Mouse (Mus musculus): ENCODE measurements around the gene Pin1rt1.

Gene Pin1rt1

GRCm38 (mm10) chr2:104716279-104716678 lies at the start of gene Pin1rt1:
Gene Pin1rt1 (minus strand): TSS chr2:104716379.
- no peak for DNase-seq

DNA sequence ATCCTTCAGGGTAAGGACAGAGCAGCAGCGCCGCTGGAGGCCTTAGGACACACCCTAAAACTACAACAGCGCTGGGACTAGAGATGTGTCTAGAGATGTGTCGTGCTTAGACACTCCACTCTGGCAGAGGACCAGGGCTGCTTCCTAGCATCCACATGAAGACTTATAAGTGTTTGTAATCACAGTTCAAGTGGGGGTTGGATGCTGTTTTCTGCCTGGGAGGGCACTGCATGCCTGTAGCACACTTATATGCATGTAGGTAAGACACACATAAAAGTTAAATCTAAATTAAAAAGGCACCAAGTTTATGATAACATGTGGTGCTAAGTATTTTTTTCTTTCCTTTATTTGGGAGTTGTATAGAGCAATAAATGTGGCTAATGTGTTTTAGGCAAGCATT lies 47.8 kb upstream of the Pin1rt1 start:
- no peak for DNase-seq

DNA sequence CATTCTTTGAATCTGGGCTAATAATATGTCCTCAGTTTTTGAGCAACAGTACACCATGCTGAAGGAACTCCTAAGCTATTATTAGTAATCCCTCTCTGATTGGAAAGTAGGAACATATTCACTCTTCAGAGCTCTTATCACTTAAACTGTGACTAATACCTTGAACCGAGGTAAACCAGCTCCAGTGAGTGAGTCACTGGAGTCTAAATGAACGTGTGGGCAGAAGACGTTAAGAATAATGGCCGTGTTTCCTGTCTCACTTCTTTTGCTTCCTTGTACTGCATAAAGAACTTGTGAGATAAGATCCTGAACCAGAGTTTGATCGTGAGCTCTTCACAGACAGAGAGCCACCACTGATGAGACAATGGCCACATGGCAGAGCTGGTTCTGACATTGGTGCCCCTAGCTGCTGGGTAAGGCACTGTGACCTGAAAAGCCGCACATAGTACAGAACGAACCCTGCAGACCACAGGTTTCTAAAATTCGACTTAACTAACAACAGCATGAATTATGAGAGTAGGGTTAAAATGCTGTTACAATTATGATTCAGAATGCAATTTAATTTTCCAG lies 47.0 kb upstream of the Pin1rt1 start:
- DNase-seq: no peak

DNA sequence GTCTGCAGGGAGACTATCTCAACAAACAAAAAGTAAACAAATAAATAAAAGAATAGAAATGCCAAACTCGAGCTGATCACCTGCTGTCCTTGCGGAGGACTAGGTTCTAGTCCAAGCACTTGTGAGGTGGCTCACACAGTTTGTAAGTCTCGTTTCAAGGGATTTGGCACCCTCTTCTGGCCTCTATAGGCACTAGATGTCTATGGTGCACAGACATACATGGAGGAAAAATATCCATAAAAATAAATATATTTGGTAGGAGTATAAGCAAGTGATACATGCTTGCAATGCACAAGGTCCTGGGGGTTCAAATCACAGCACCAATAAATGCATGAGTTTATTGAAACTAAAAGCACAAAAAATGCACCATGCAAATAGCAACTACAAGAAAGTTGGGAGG lies 34.4 kb upstream of the Pin1rt1 start:
- DNase-seq: no peak

GRCm38 (mm10) chr2:104748652-104749183 lies 32.5 kb upstream of the Pin1rt1 start:
- no peak for DNase-seq

GRCm38 (mm10) chr2:104746251-104746650 lies 30.1 kb upstream of the Pin1rt1 start:
- no peak for DNase-seq

DNA sequence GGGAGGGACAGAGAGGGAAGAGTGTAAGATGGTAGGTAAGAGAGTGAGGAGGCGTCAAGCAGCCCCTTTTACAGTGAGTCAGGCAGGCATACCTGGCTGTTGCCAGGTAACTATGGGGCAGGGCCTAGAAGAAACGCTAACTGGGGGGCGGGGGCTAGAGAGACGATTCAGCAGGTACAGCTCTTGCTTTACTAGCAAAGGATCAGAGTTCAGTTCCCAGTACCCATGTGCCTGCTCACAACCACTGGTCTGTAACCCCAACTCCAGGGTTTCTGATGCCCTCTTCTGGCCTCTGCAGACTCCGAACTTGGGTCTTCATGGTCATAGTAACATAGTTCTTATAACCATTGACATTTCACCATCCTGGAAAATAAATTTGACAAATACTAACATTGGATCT lies 27.8 kb upstream of the Pin1rt1 start:
- DNase-seq: no peak

- no peak for DNase-seq
These were observed 27.0 kb upstream of the Pin1rt1 start for GRCm38 (mm10) chr2:104743160-104743559.

- peak; percentile 87 for DNase-seq
These were observed 26.5 kb upstream of the Pin1rt1 start, which contains the start of gene Depdc7 for GRCm38 (mm10) chr2:104742741-104743064. Gene Depdc7 (minus strand): TSS chr2:104742878.

GRCm38 (mm10) chr2:104741896-104742740 lies 25.9 kb upstream of the Pin1rt1 start:
- DNase-seq: no peak

- DNase-seq: no peak
These were observed 25.0 kb upstream of the Pin1rt1 start for GRCm38 (mm10) chr2:104741015-104741758.

DNA sequence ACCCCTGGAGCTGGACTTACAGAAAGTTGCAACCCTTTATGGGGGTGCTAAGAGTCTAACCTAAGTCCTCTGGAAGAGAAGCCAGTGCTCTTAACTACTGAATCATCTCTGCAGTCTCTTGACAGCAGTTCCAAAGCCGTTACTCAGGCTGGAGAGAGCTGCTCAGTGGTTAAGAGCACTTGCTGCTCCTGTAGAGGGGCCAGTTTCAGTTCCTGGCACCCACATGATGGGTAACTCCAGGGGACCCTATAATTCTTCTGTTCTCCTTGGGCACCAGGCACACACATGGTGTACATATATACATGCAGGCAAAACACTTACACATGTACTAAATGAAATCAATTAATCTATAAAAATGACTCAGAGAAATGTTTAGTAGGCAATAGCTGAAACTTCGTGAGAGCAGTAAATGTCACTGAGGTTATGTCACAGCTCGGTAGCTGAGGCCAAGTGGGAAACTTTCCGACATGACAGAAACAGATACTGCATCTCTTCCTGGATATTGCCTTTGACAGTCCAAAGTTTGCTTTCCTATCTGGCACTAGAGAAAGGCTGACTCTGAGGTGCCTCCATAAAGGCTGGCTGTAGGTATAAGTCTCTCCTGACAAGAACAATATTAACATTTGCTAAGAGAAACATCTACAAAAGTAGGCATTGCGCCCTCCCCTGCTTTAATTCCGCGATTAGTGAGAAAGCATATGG lies 24.2 kb upstream of the Pin1rt1 start:
- DNase-seq: no peak

DNA sequence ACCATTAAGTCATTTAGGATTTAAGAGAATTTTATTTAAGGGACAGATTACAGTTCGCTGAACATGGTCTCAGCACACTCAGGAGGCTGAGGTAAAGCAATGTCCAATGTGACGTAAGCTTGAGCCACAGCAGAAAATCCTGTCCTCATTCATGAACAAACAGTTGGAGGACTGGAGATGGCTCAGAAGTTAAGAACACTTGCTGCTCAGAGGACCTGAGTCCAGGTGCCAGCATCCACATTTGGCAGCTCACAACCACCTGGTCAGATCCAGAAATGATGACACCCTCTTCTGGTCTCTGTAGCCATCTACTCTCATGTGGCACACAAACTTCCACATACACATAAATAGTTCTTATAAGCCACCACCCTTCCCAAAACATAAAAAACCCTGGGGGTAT lies 23.5 kb upstream of the Pin1rt1 start:
- no peak for DNase-seq

GRCm38 (mm10) chr2:104736241-104736640 lies 20.1 kb upstream of the Pin1rt1 start:
- DNase-seq: no peak

DNA sequence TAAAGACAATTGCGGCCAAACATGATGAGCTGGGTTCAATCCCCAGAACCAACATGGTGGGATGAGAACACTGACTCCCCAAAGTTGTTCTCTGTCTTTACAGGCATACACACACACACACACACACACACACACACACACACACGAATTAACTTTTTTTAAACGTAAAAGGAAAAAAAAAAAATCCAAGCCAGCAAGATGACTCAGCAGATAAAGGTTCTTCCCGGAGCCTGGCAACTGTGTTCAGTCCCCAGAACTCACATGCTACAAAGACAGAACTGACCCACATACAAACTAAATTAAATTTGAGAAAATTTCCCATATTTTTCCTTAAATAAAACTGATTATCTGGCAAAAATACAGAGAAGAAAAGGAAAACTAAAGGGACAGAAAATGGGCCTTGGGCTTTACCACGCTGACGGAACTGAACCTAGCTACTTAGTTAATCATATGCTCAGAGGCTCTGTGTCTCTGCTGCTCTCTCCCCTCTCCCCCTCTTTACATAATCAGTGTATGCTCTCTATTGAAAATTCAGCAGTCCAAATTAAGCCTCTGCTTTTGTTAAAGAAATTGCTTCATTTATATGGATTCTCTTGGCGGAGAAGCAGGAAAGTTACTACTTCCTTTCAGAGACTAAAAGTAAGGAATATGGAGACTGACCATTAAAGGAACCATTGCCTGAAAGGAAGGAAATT lies 16.5 kb upstream of the Pin1rt1 start:
- DNase-seq: no peak

DNA sequence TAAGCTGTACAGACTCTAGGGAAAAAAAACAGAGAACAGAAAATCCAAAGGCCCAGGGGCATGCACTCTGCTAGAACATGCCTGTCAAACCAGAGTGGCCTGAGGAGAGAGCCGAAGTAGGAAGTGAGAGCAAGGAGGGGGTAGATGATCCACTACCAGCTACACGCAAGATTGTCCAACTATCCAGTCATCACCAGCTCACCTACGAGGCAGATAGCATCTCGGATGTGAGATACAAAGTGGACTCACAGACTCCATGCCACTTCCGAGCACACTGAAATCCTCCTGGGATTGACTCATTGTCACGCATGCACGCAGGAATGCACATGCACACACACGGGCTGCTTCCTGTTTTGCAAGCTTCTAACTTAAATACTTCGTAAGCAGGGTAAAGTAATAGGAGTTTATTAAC lies 15.9 kb upstream of the Pin1rt1 start:
- no peak for DNase-seq

GRCm38 (mm10) chr2:104727369-104727768 lies 11.2 kb upstream of the Pin1rt1 start:
- DNase-seq: no peak

DNA sequence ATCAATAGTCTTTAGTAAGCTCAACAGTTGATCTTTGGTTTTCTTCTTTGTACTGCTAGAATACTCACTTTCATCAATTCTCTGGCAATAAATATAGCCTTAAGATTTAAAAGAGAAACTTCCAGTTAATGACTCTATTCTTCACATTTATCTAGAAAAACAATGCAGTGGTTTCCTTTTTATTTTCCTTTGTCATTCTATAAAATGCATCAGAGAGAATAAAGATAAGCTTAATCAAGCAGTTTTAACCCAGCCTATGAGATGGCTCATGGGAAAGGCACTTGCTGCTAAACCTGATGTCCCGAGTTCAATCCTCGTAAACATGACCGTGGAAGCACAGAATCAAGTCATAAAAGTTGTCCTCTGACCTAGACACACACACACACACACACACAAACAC lies 5.8 kb upstream of the Pin1rt1 start:
- DNase-seq: no peak

GRCm38 (mm10) chr2:104717827-104718226 lies 1.6 kb upstream of the Pin1rt1 start:
- DNase-seq: no peak

GRCm38 (mm10) chr2:104717231-104717735 lies 1.1 kb upstream of the Pin1rt1 start:
- no peak for DNase-seq

DNA sequence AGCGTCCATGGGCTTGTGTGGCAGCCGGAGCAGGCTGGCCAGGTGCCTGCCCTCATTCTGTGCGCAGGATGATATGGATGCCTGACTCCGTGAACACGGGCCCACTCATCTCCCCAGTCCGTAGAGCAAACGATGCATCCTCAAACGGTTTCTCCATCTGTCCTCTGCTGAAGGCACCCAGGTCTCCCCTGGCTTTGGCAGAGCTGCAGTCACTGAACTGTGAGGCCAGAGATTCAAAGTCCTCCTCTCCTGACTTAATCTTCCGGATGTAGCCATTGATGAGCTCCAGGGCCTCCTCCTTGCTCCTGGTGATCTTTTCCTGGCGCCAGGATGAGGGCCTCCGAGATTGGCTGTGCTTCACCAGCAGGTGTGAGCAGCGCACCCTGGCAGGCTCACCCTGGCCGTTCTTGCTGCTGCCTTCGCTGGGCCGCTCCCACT lies 1.9 kb downstream of the Pin1rt1 start:
- DNase-seq: no peak

DNA sequence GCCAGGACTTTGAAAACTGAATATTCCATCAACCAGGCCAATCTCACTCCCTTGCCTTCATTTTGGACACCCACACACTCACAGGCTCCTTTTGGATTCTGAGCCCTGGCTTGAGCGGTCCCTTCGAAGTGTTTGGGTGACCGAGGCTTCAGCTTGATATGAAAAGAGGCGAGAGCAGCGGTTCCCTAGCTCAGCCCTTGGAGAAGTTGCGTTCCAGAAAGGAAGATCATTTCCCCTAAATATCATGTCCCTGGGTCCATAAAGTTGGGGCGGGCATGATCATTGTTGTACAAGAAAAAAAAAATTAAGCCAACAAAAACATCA lies 3.7 kb downstream of the Pin1rt1 start:
- no peak for DNase-seq
